Mouse (Mus musculus) neural tube, embryonic 14.5 days (tissue): ENCODE measurements at regions not wholly inside any gene's neighbourhood (a gene's known extent, or its start where the extent isn't known, plus 50 kb on each side); places are given as distances from the start of the nearest gene placed in this dataset.
A peak's percentile ranks its signal among the peaks of the same experiment; 100 is the strongest.

Source experiments
- ATAC-seq: fragments of 200-750 bp; cut with Nextera tagmentation; 2 replicates; pipeline ENCODE4 v1.8.0; 2017; ENCODE audit warnings: low read depth, mild to moderate bottlenecking, moderate TSS enrichment, moderate library complexity
- H3K27ac ChIP-seq: fragments of 300-500 bp; sonication (generic); 2 replicates; pipeline ENCODE4 v1.5.1; 2014; ENCODE audit warnings: low read depth, mild to moderate bottlenecking, control low read depth, low read length, moderate library complexity, mixed read lengths
- H3K27me3 ChIP-seq: fragments of 300-500 bp; sonication (generic); 2 replicates; pipeline ENCODE4 v1.6.1; 2014; ENCODE audit warnings: low read length; ENCODE audit not compliant: control insufficient read depth, insufficient read depth
- H3K36me3 ChIP-seq: fragments of 300-500 bp; sonication (generic); 2 replicates; pipeline ENCODE4 v1.6.1; 2014; ENCODE audit warnings: low read length, mixed read lengths; ENCODE audit not compliant: control insufficient read depth, insufficient read depth
- H3K4me1 ChIP-seq: fragments of 300-500 bp; sonication (generic); 2 replicates; pipeline ENCODE4 v1.6.1; 2014; ENCODE audit warnings: low read length; ENCODE audit not compliant: control insufficient read depth, insufficient read depth
- H3K4me2 ChIP-seq: fragments of 300-500 bp; sonication (generic); 2 replicates; pipeline ENCODE4 v1.6.1; 2014; ENCODE audit warnings: mild to moderate bottlenecking, low read depth, low read length, control low read depth
- H3K4me3 ChIP-seq: fragments of 300-500 bp; sonication (generic); 2 replicates; pipeline ENCODE4 v1.5.1; 2014; ENCODE audit warnings: low read depth, low read length, control low read depth, mixed read lengths
- H3K9ac ChIP-seq: fragments of 300-500 bp; sonication (generic); replicated peaks from 2 replicates; pipeline ENCODE4 v1.6.1; 2014; ENCODE audit warnings: low read depth, mild to moderate bottlenecking, control low read depth, low read length, mixed read lengths
- H3K9me3 ChIP-seq: fragments of 300-500 bp; sonication (generic); 2 replicates; pipeline ENCODE4 v1.6.1; 2016; ENCODE audit warnings: low read length; ENCODE audit not compliant: control insufficient read depth
- WGBS: fragments of 180-500 bp; shearing (Covaris S2); extraction: QIAGEN DNeasy Blood & Tissue Kit; methylation state at CpG from one replicate; pipeline ENCODE4 v1.1.7; 2014; 5-methylcytosine and 5-hydroxymethylcytosine counted together

GRCm38 (mm10) chr5:54343432-54343831, 345.1 kb downstream of the Stim2 start:
- H3K9ac ChIP-seq, result no peak overlapping the region
- H3K27ac ChIP-seq, result no peak overlapping the region
- H3K4me2 ChIP-seq, result no peak overlapping the region
- no peaks in the 10 kb centered on the region for H3K36me3 ChIP-seq
- WGBS, result 46% methylated on average over 3 of the region's 3 CpGs
- H3K4me3 ChIP-seq, result no peak overlapping the region
- no peaks in the 10 kb centered on the region for H3K9me3 ChIP-seq
- no peaks in the 10 kb centered on the region for H3K27me3 ChIP-seq
- no peaks in the 10 kb centered on the region for H3K4me1 ChIP-seq
- no peak for ATAC-seq

DNA sequence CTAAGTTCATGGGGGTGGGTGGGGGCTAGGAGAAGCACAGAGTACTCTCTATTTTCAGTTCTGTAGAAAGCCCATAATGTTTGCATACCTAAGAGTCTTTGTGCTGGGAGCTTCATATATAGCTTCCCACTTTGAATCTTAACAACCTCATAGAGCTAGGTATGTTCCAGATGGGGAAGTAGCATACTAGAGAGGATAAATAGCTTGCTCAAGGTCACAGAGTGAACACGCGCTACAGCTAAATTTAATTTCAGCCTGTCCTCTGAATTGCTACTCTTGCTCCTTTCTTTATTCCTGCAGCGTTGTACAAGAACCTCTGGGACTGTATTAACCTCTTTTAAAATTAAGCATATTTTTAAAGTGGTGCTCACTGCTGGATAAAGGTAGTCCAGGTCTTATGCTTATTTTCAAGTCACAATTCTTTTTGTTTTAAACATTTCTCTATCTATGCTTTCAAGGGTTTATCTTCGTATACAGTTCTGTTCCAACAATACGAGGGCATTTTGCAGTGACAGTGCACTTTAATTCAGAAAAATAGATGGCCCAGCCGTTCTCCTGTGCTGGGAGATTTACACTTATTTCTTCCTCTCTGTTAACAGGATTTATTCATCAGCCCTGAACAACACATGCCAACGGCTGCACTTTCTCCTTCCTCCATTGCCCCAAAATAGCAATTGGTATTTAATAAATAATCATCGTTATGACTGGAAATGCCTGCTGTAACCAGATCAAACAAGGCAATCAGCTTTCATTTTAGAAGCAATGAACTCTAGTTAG, 350.7 kb downstream of the Stim2 start:
- no peaks in the 10 kb centered on the region for H3K4me1 ChIP-seq
- peak overlapping the region; percentile 45; the same call in 1 of the 2 replicates for H3K27ac ChIP-seq
- peak; percentile 55; the same call in 1 of the 2 replicates for ATAC-seq
- 46% methylated on average over 8 of the region's 8 CpGs for WGBS
- no peaks in the 10 kb centered on the region for H3K9me3 ChIP-seq
- H3K4me2 ChIP-seq, result no peak overlapping the region
- H3K27me3 ChIP-seq, result no peaks in the 10 kb centered on the region
- no peak overlapping the region for H3K4me3 ChIP-seq
- no peaks in the 10 kb centered on the region for H3K36me3 ChIP-seq
- H3K9ac ChIP-seq, result no peak overlapping the region

DNA sequence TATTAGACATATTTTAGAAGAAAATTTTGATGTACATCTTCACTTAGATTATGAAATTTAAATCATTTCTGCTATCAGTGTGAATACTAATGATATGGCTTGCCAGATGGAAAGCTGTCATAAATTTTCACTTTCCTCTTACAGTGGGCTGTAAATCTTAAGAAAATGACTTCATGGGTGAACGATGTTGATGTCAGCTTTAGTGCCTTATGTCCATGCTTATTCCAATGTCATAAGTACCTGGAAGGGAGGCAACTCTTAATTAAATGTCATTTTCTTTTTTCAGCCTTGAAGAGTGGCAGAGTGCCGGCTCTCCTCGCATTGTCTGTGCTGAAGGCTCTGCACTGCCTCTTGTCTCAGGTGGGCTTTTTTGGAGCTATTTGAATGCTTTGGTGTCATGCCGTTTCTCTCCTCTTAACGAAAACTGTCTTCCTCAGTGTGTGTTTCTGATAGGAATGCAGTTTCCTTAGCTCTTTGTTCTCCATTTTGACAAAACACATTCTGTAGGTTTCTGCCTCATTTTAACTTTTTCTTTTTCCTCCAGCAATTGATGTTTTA, 351.6 kb downstream of the Stim2 start:
- WGBS, result 32% methylated on average over 5 of the region's 5 CpGs

GRCm38 (mm10) chr5:54356105-54356504, 357.8 kb downstream of the Stim2 start:
- no peaks in the 10 kb centered on the region for H3K4me1 ChIP-seq
- no peaks in the 10 kb centered on the region for H3K36me3 ChIP-seq
- no peak overlapping the region for H3K4me3 ChIP-seq
- no peak overlapping the region for H3K9ac ChIP-seq
- H3K9me3 ChIP-seq, result no peaks in the 10 kb centered on the region
- no peak for ATAC-seq
- H3K27ac ChIP-seq, result no peak overlapping the region
- no peak overlapping the region for H3K4me2 ChIP-seq
- WGBS, result 77% methylated on average over 4 of the region's 4 CpGs
- H3K27me3 ChIP-seq, result no peaks in the 10 kb centered on the region

More for the DNA sequence above, 351.6 kb downstream of the Stim2 start:
- Histone ChIP-seq H3K36me3 (no peaks in the 10 kb centered on the region), H3K9me3 (no peaks in the 10 kb centered on the region), H3K27ac (peak overlapping the region; percentile 46; the same call in 1 of the 2 replicates), H3K4me1 (no peaks in the 10 kb centered on the region), H3K4me3 (no peak overlapping the region), H3K9ac (no peak overlapping the region), H3K4me2 (no peak overlapping the region), H3K27me3 (no peaks in the 10 kb centered on the region)
- ATAC-seq, result peak; percentile 61

DNA sequence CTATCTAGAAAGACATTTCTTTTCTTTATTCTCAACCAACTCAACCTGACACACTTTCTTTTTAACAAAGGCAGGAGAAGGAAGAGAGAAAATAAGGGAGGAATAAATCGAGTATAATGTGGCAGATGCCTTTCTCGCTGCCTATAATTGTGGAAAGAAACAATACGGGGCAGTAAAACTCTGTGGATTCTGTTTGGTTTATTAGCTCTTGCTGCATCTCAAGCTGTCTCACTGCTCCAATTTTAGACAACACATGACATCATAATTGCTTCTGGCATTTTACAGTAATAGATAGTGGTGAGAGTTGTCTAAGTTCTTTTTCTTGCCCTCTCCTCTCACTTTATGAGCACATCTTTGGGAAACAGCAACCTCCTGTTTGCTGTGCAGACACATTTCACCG, 359.2 kb downstream of the Stim2 start:
- 33% methylated on average over 4 of the region's 4 CpGs for WGBS
- Histone ChIP-seq H3K4me3 (no peak overlapping the region), H3K27ac (0 out of 2 replicates have a peak overlapping the region, but pooled peaks have one; percentile 22), H3K9me3 (no peaks in the 10 kb centered on the region), H3K9ac (no peak overlapping the region), H3K4me1 (no peaks in the 10 kb centered on the region), H3K27me3 (no peaks in the 10 kb centered on the region), H3K36me3 (no peaks in the 10 kb centered on the region), H3K4me2 (no peak overlapping the region)
- ATAC-seq, result peak; percentile 61; the same call in 1 of the 2 replicates

DNA sequence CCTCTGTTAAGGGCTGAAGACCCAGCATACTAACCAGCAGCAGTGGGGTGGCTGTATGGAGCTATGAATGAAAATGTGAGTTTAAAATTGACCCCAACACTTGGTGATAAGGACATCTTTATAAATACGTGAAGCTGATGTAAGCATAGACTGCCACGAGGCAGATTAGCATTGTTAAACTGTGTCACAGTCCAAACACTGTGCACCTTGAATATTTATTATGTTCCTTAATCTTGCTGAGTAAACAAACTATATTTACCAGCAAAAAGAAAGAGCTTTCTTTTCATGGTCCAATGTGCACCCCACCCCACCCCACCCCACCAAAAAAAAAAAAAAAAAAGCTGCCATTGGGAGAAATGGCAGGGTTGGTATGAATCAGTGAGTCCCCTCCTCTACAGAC, 359.9 kb downstream of the Stim2 start:
- H3K4me2 ChIP-seq, result no peak overlapping the region
- ATAC-seq, result no peak
- H3K27me3 ChIP-seq, result no peaks in the 10 kb centered on the region
- 69% methylated on average over 2 of the region's 2 CpGs for WGBS
- no peak overlapping the region for H3K4me3 ChIP-seq
- no peak overlapping the region for H3K27ac ChIP-seq
- H3K4me1 ChIP-seq, result no peaks in the 10 kb centered on the region
- no peaks in the 10 kb centered on the region for H3K9me3 ChIP-seq
- no peak overlapping the region for H3K9ac ChIP-seq
- H3K36me3 ChIP-seq, result no peaks in the 10 kb centered on the region
